Mouse (Mus musculus) thymus, adult 2 months (tissue): ENCODE results near the gene Opcml. TPM values are rescaled to one million over a fixed set of nuclear protein-coding genes. Genes with fewer than 3 reads are reported as not detected.

ENCODE experiments used
- DNase-seq: peaks from one replicate; pipeline ENCODE4 v3.0.0; 2021
- H3K27ac ChIP-seq: fragments of 200-500 bp; 2 replicates; pipeline ENCODE4 v1.5.1; 2012; ENCODE audit warnings: low read length, control low read depth; ENCODE audit not compliant: control insufficient read depth, insufficient read depth
- H3K27me3 ChIP-seq: fragments of 200-500 bp; 2 replicates; pipeline ENCODE4 v1.6.1; 2012; ENCODE audit warnings: mild to moderate bottlenecking, low read length, moderate library complexity, mixed read lengths; ENCODE audit not compliant: control insufficient read depth, insufficient read depth
- H3K36me3 ChIP-seq: fragments of 200-500 bp; 2 replicates; pipeline ENCODE4 v1.6.1; 2012; ENCODE audit warnings: mild to moderate bottlenecking, low read length, moderate library complexity; ENCODE audit not compliant: control insufficient read depth, insufficient read depth
- H3K4me1 ChIP-seq: fragments of 200-500 bp; replicated peaks from 2 replicates; pipeline ENCODE4 v1.6.1; 2012; ENCODE audit warnings: low read length; ENCODE audit not compliant: control insufficient read depth, insufficient read depth
- H3K4me3 ChIP-seq: fragments of 200-500 bp; 2 replicates; pipeline ENCODE4 v1.5.1; 2012; ENCODE audit warnings: mild to moderate bottlenecking, low read length, control low read depth, moderate library complexity; ENCODE audit not compliant: control insufficient read depth, insufficient read depth
- CTCF ChIP-seq: fragments of 200-500 bp; IDR thresholded peaks from 2 replicates; pipeline ENCODE4 v1.5.1; 2012; ENCODE audit warnings: mild to moderate bottlenecking, control low read depth, low read length, moderate library complexity, borderline replicate concordance; ENCODE audit not compliant: control insufficient read depth, poor library complexity, insufficient read depth; ENCODE audit errors: extremely low read depth
- POLR2A ChIP-seq: fragments of 200-500 bp; IDR thresholded peaks from 2 replicates; pipeline ENCODE4 v1.6.1; 2012; ENCODE audit warnings: mild to moderate bottlenecking, low read length, control low read depth, moderate library complexity; ENCODE audit not compliant: control insufficient read depth, poor library complexity, insufficient read depth; ENCODE audit errors: extremely low read depth
- WGBS: fragments of 180-500 bp; shearing (Covaris S2); methylation state at CpG from one replicate; pipeline ENCODE4 v1.1.7; 2018; 5-methylcytosine and 5-hydroxymethylcytosine counted together
- polyA plus RNA-seq: library from polyadenylated mRNA; depleted of rRNA; stranded (reverse); fragments of >200 nt; gene quantifications from 2 replicates; pipeline ENCODE4 v1.2.3, GENCODE M21; 2012

The Opcml gene
- polyA plus RNA-seq, 1 experiment = 0.82 TPM

DNA sequence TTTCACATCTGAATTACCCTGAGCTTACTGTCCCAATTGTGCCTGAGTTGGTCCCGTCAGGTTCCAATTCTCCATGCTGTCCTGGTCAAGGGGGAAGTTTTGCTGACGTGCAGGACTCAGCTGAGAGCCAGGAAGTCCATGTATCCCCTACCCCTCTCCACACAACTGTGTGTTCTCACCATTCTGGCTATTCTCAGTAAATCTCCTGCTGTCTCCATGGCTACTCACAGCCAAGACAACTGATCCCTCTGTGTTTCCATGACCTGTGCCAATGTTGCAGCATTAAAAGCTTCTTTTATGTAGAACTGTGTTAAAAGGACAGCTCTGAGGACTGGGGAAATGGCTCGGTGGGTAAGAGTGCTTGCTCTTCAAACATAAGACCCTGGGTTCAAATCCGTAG, 373.4 kb downstream of the Opcml start:
- DNase-seq = no peak
- no peak for TF ChIP-seq POLR2A
- TF ChIP-seq CTCF = no peak
- H3K27me3 ChIP-seq = no peaks in the 10 kb centered on the region
- H3K4me1 ChIP-seq = no peaks in the 10 kb centered on the region
- no peak overlapping the region for H3K4me3 ChIP-seq
- WGBS = 78% methylated on average over 4 of the region's 4 CpGs
- no peak overlapping the region for H3K27ac ChIP-seq
- H3K36me3 ChIP-seq = no peaks in the 10 kb centered on the region

- no peaks in the 10 kb centered on the region for H3K27me3 ChIP-seq
- TF ChIP-seq POLR2A = no peak
- no peak for TF ChIP-seq CTCF
- WGBS = 7% methylated on average over 6 of the region's 6 CpGs
- H3K4me3 ChIP-seq = no peak overlapping the region
- no peaks in the 10 kb centered on the region for H3K4me1 ChIP-seq
- DNase-seq = no peak
- H3K27ac ChIP-seq = no peak overlapping the region
- no peaks in the 10 kb centered on the region for H3K36me3 ChIP-seq
Observed at GRCm38 (mm10) chr9:28171890-28172289, 381.3 kb downstream of the Opcml start.

GRCm38 (mm10) chr9:28177052-28177451, 386.5 kb downstream of the Opcml start:
- WGBS = 79% methylated on average over 2 of the region's 2 CpGs
- no peak for DNase-seq
- no peaks in the 10 kb centered on the region for H3K4me1 ChIP-seq
- H3K27ac ChIP-seq = no peak overlapping the region
- H3K27me3 ChIP-seq = no peaks in the 10 kb centered on the region
- no peak for TF ChIP-seq POLR2A
- no peak for TF ChIP-seq CTCF
- no peak overlapping the region for H3K4me3 ChIP-seq
- H3K36me3 ChIP-seq = no peaks in the 10 kb centered on the region

DNA sequence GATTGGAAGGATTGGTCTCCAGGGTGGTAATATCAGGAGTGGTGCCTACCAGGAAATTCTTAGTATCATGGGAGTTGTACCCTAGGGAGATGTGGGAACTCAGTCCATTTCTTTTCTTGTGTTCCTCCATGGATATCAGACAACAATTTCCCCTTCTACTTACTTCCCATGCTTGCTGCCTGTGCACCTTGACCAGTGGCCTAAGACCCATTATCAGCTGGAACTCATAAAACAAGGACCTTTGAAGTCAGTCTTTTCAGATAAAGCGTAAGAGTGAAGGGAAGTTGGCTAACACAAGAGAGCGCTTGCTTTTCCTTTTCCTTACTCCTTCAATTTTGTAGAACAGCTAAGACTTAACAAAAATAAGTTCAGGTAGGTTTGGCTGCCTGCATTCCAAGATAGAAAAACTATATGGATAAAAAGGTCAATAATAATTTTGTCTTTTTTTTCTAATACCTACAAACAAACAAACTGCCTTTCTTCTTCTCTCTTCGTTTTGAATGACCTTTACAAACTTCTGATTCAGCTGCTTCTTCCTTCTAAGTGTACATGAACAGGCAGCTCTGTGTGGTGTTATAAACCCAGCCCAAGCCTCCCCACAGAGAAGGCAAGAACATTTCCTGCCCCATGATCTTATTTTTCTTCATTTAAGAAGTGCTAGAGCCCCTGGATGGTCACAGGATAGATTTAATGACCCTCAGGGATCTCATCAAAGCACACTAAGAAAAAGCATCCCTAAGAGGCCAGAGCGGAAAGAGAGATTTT, 387.7 kb downstream of the Opcml start:
- H3K27me3 ChIP-seq = no peaks in the 10 kb centered on the region
- no peak overlapping the region for H3K27ac ChIP-seq
- DNase-seq = no peak
- no peak for TF ChIP-seq POLR2A
- TF ChIP-seq CTCF = no peak
- no peak overlapping the region for H3K4me3 ChIP-seq
- 85% methylated on average over 4 of the region's 4 CpGs for WGBS
- no peaks in the 10 kb centered on the region for H3K36me3 ChIP-seq
- no peaks in the 10 kb centered on the region for H3K4me1 ChIP-seq

- 87% methylated on average over 7 of the region's 7 CpGs for WGBS
- TF ChIP-seq POLR2A = no peak
- TF ChIP-seq CTCF = no peak
- no peaks in the 10 kb centered on the region for H3K36me3 ChIP-seq
Observed at GRCm38 (mm10) chr9:28181916-28182315, 391.3 kb downstream of the Opcml start.

DNA sequence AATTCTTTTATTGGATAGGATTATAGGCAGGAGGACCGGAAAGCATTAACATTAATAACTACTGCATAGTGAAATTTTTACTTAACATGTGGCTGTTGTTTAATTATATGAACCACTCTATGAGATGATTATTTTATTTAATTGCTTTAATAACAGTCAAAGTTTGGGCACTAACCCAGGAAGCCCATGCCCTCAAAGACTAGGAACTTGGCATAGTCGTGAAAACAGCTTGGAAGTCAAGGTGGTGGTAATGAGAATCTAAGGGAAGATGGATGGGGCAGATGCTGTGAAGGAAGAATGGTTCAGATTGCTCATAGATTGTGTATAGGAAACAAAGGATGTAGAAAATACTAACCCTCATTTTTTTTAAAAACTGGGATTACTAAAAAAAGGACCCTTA, 399.7 kb downstream of the Opcml start:
- H3K36me3 ChIP-seq = no peaks in the 10 kb centered on the region
- no peak overlapping the region for H3K27ac ChIP-seq
- no peaks in the 10 kb centered on the region for H3K27me3 ChIP-seq
- 79% methylated on average over 2 of the region's 2 CpGs for WGBS
- TF ChIP-seq POLR2A (no peak), CTCF (no peak)
- DNase-seq = no peak
- H3K4me3 ChIP-seq = no peak overlapping the region
- H3K4me1 ChIP-seq = no peaks in the 10 kb centered on the region

More at GRCm38 (mm10) chr9:28181916-28182315, 391.3 kb downstream of the Opcml start:
- no peak for DNase-seq
- Histone ChIP-seq H3K27me3 (no peaks in the 10 kb centered on the region), H3K4me1 (no peaks in the 10 kb centered on the region), H3K27ac (no peak overlapping the region), H3K4me3 (no peak overlapping the region)
